Mouse (Mus musculus) midbrain, postnatal 0 days (tissue): ENCODE measurements at regions not wholly inside any gene's neighbourhood (a gene's known extent, or its start where the extent isn't known, plus 50 kb on each side); places are given as distances from the start of the nearest gene placed in this dataset.

Experiments
- ATAC-seq: fragments of 200-750 bp; cut with Nextera tagmentation; 2 replicates; pipeline ENCODE4 v1.8.0; 2017; ENCODE audit warnings: moderate number of reproducible peaks, mild to moderate bottlenecking, moderate TSS enrichment, moderate library complexity; ENCODE audit not compliant: low FRiP score
- DNase-seq: peaks from one replicate; pipeline ENCODE4 v3.0.0-alpha.2; 2015; ENCODE audit warnings: low spot score
- H3K27ac ChIP-seq: fragments of 300-500 bp; sonication (generic); 2 replicates; pipeline ENCODE4 v1.5.1; 2014; ENCODE audit warnings: low read depth, mild to moderate bottlenecking, low read length, mixed read lengths
- H3K27me3 ChIP-seq: fragments of 300-500 bp; sonication (generic); 2 replicates; pipeline ENCODE4 v1.6.1; 2014; ENCODE audit warnings: low read length, control low read depth, mixed read lengths; ENCODE audit not compliant: insufficient read depth
- H3K36me3 ChIP-seq: fragments of 300-500 bp; sonication (generic); 2 replicates; pipeline ENCODE4 v1.6.1; 2014; ENCODE audit warnings: low read length, control low read depth, mixed read lengths; ENCODE audit not compliant: insufficient read depth
- H3K4me1 ChIP-seq: fragments of 300-500 bp; sonication (generic); 2 replicates; pipeline ENCODE4 v1.6.1; 2014; ENCODE audit warnings: mild to moderate bottlenecking, control low read depth, antibody characterized with exemption, low read length, mixed read lengths; ENCODE audit not compliant: insufficient read depth
- H3K4me2 ChIP-seq: fragments of 300-500 bp; sonication (generic); 2 replicates; pipeline ENCODE4 v1.6.1; 2014; ENCODE audit warnings: low read depth, mild to moderate bottlenecking, low read length, mixed read lengths; ENCODE audit not compliant: poor library complexity, severe bottlenecking
- H3K4me3 ChIP-seq: fragments of 300-500 bp; sonication (generic); 2 replicates; pipeline ENCODE4 v1.5.1; 2014; ENCODE audit warnings: low read depth, mild to moderate bottlenecking, low read length, moderate library complexity
- H3K9ac ChIP-seq: fragments of 300-500 bp; sonication (generic); replicated peaks from 2 replicates; pipeline ENCODE4 v1.6.1; 2014; ENCODE audit warnings: mild to moderate bottlenecking, low read length, moderate library complexity, mixed read lengths; ENCODE audit not compliant: poor library complexity, severe bottlenecking
- H3K9me3 ChIP-seq: fragments of 300-500 bp; sonication (generic); 2 replicates; pipeline ENCODE4 v1.6.1; 2016; ENCODE audit warnings: low read length, control low read depth
- CTCF ChIP-seq: IDR thresholded peaks from 2 replicates; pipeline ENCODE4 v1.5.1; 2016; ENCODE audit warnings: antibody characterized with exemption, mild to moderate bottlenecking
- WGBS: fragments of 180-500 bp; shearing (Covaris S2); extraction: QIAGEN DNeasy Blood & Tissue Kit; methylation state at CpG from one replicate; pipeline ENCODE4 v1.1.7; 2014; 5-methylcytosine and 5-hydroxymethylcytosine counted together

GRCm38 (mm10) chrX:16421159-16421558, 101.5 kb upstream of the Cypt1 start:
- Histone ChIP-seq H3K27me3 (no peaks in the 10 kb centered on the region), H3K4me3 (no peak overlapping the region), H3K9ac (no peak overlapping the region), H3K9me3 (no peaks in the 10 kb centered on the region), H3K36me3 (no peaks in the 10 kb centered on the region), H3K4me2 (no peak overlapping the region), H3K27ac (no peak overlapping the region), H3K4me1 (no peaks in the 10 kb centered on the region)
- DNase-seq, result peak; percentile 2
- no peak for TF ChIP-seq CTCF
- ATAC-seq, result no peak

- Histone ChIP-seq H3K4me3 (no peak overlapping the region), H3K4me1 (no peaks in the 10 kb centered on the region), H3K9ac (no peak overlapping the region), H3K27me3 (no peaks in the 10 kb centered on the region), H3K9me3 (no peaks in the 10 kb centered on the region), H3K27ac (no peak overlapping the region), H3K4me2 (no peak overlapping the region), H3K36me3 (no peaks in the 10 kb centered on the region)
- DNase-seq (no peak), ATAC-seq (no peak)
- TF ChIP-seq CTCF, result no peak
These were observed 101.0 kb upstream of the Cypt1 start for GRCm38 (mm10) chrX:16421663-16422062.

- Histone ChIP-seq H3K4me2 (no peak overlapping the region), H3K4me1 (no peaks in the 10 kb centered on the region), H3K9me3 (no peaks in the 10 kb centered on the region), H3K9ac (no peak overlapping the region), H3K27ac (no peak overlapping the region), H3K27me3 (no peaks in the 10 kb centered on the region), H3K4me3 (no peak overlapping the region), H3K36me3 (no peaks in the 10 kb centered on the region)
- peak; percentile 66 for TF ChIP-seq CTCF
- no peak for ATAC-seq
- 87% methylated on average over 1 of the region's 1 CpGs for WGBS
- peak; percentile 53 for DNase-seq
These were observed 84.6 kb upstream of the Cypt1 start for GRCm38 (mm10) chrX:16438088-16438487.

- Histone ChIP-seq H3K27me3 (no peaks in the 10 kb centered on the region), H3K27ac (no peak overlapping the region), H3K4me2 (no peak overlapping the region), H3K9ac (no peak overlapping the region), H3K36me3 (no peaks in the 10 kb centered on the region), H3K4me3 (no peak overlapping the region), H3K4me1 (no peaks in the 10 kb centered on the region), H3K9me3 (no peaks in the 10 kb centered on the region)
- ATAC-seq, result no peak
- peak; percentile 60 for DNase-seq
- WGBS, result 0% methylated on average over 2 of the region's 2 CpGs
- peak; percentile 81 for TF ChIP-seq CTCF
These were observed 72.1 kb upstream of the Cypt1 start for GRCm38 (mm10) chrX:16450496-16451078.
